Mouse (Mus musculus) myocyte (in vitro differentiated cells): ENCODE results near the gene Prr18. TPM values are rescaled to one million over a fixed set of nuclear protein-coding genes. Genes with fewer than 3 reads are reported as not detected.
"Not testable (repeated sequence)": the region's sequence is repeated elsewhere in the genome, so short reads cannot be mapped to it uniquely, and the experiment has no call there.

Experiments
- H3K27me3 ChIP-seq: one replicate; pipeline ENCODE4 v1.6.1; 2011; ENCODE audit not compliant: control insufficient read depth, insufficient read depth, insufficient read length
- H3K36me3 ChIP-seq: one replicate; pipeline ENCODE4 v1.6.1; 2011; ENCODE audit not compliant: control insufficient read depth, insufficient read depth
- H3K4me2 ChIP-seq: one replicate; pipeline ENCODE4 v1.6.1; 2011; ENCODE audit warnings: low read depth, control low read depth
- H3K4me3 ChIP-seq: one replicate; pipeline ENCODE4 v1.5.1; 2011; ENCODE audit warnings: mild to moderate bottlenecking, control low read depth, moderate library complexity
- H3K79me2 ChIP-seq: one replicate; pipeline ENCODE4 v1.6.1; 2011; ENCODE audit not compliant: control insufficient read depth, insufficient read depth
- H3ac ChIP-seq: one replicate; pipeline ENCODE4 v1.6.1; 2011; ENCODE audit not compliant: control insufficient read depth, insufficient read length
- CEBPB ChIP-seq: IDR thresholded peaks from 2 replicates; pipeline ENCODE4 v1.6.1; 2011; ENCODE audit warnings: mild to moderate bottlenecking, moderate library complexity; ENCODE audit not compliant: poor library complexity, insufficient read depth, severe bottlenecking
- E2F4 ChIP-seq: IDR thresholded peaks from one replicate; pipeline ENCODE4 v1.6.1; 2011; ENCODE audit warnings: mild to moderate bottlenecking, control low read depth, moderate library complexity; ENCODE audit not compliant: insufficient read depth
- MAX ChIP-seq: IDR thresholded peaks from one replicate; pipeline ENCODE4 v1.6.1; 2011; ENCODE audit warnings: low read depth, mild to moderate bottlenecking, control low read depth
- MYOD1 ChIP-seq, 3 experiments: IDR thresholded peaks; one replicate each; pipeline ENCODE4 v1.6.1; 2011; ENCODE audit warnings: control low read depth in 2 of 3, low read depth in 2 of 3, mild to moderate bottlenecking in 2 of 3, moderate library complexity in 1 of 3; ENCODE audit not compliant: insufficient read length in 2 of 3, control insufficient read depth in 1 of 3
- MYOG ChIP-seq, 3 experiments: IDR thresholded peaks; one replicate each; pipeline ENCODE4 v1.6.1; 2011; ENCODE audit warnings: control low read depth in 2 of 3, low read depth in 2 of 3, mild to moderate bottlenecking in 2 of 3; ENCODE audit not compliant: insufficient read length in 2 of 3, control insufficient read depth in 1 of 3, insufficient read depth in 1 of 3
- POLR2A ChIP-seq: IDR thresholded peaks from one replicate; pipeline ENCODE4 v1.6.1; 2011; ENCODE audit warnings: low read depth, mild to moderate bottlenecking, control low read depth, moderate library complexity; ENCODE audit not compliant: insufficient read length
- POLR2AphosphoS2 ChIP-seq: IDR thresholded peaks from one replicate; pipeline ENCODE4 v1.6.1; 2011; ENCODE audit warnings: low read depth, control low read depth; ENCODE audit not compliant: insufficient read length
- REST ChIP-seq: IDR thresholded peaks from one replicate; pipeline ENCODE4 v1.6.1; 2011; ENCODE audit warnings: mild to moderate bottlenecking, control low read depth, moderate library complexity; ENCODE audit not compliant: insufficient read depth, insufficient read length
- SRF ChIP-seq: IDR thresholded peaks from one replicate; pipeline ENCODE4 v1.6.1; 2011; ENCODE audit warnings: low read depth; ENCODE audit not compliant: control insufficient read depth, insufficient read length
- TCF12 ChIP-seq: IDR thresholded peaks from one replicate; pipeline ENCODE4 v1.6.1; 2011; ENCODE audit warnings: mild to moderate bottlenecking, control low read depth; ENCODE audit not compliant: poor library complexity, insufficient read depth, severe bottlenecking
- TCF3 ChIP-seq: IDR thresholded peaks from one replicate; pipeline ENCODE4 v1.6.1; 2011; ENCODE audit warnings: low read depth, control low read depth; ENCODE audit not compliant: insufficient read length
- USF1 ChIP-seq: IDR thresholded peaks from one replicate; pipeline ENCODE4 v1.6.1; 2011; ENCODE audit warnings: low read depth, mild to moderate bottlenecking, control low read depth, moderate library complexity
- polyA plus RNA-seq: library from polyadenylated mRNA; unstranded; fragments of >200 nt; fragmentation: generic; extraction: Trizol; gene quantifications from one replicate; pipeline ENCODE4 v1.2.1, GENCODE M21; 2012; ENCODE audit warnings: missing spikeins

Prr18 gene
- 0.19 TPM for polyA plus RNA-seq

DNA sequence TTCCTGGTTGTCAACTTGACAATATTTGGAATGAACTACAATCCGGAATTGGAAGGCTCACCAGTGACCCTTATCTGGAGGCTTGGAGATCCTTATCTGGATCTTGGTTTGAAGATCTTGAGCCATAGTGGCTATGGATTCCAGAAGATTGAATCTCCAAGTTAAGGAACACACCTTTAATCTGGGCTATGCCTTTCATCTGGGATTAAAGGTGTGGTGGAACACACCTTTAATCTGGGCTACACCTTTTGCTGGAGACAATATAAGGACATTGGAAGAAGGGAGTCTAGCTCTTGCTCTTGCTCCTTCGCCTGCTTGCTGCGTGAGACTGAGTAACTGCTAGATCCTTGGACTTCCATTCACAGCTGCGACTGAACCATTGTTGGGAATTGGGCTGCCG lies at the start of gene Prr18:
Gene Prr18 (plus strand): TSS at position 301 of the 400 bp plus-strand sequence.
- not testable (repeated sequence) for H3K4me2 ChIP-seq, H3K79me2 ChIP-seq, H3K27me3 ChIP-seq, H3K36me3 ChIP-seq, H3K4me3 ChIP-seq, H3ac ChIP-seq

DNA sequence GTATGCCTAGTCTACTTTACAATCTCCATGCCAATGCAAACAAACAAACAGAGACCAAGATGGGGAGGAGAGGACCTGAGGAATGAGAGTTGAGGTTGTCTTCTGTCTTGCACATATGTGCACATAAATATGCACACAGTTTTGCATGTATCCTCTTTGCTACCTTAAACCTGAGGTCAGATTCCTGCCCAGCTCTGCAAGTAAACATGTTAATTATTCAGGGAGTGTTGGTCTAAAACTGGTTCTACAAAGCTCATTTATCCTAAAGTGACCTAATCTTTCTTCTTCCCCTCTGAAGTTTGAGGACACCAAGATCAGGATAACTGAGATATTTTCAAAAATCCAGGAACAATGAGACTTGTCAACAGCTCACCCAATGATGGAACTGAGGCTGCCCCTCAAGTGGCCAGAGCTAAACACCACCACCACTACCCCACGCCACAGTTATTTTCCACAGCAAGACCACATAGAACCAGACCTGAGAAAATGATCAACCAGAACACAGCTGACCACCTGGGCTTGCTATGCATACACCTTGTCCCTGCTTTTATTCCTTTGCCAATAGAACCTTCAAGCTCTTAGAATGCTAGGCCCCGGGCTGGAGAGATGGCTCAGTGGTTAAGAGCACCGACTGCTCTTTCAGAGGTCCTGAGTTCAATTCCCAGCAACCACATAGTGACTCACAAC lies 47.1 kb upstream of the Prr18 start:
- Histone ChIP-seq H3K36me3 (no peaks in the 10 kb centered on the region), H3K4me3 (no peak overlapping the region), H3K79me2 (no peaks in the 10 kb centered on the region), H3K4me2 (no peak overlapping the region), H3K27me3 (no peaks in the 10 kb centered on the region), H3ac (no peak overlapping the region)
- TF ChIP-seq MYOD1 (IDR thresholded peaks at IDR 0.05; ENCODE audit: control insufficient read depth in 1 of 3, insufficient read length in 2 of 3, low read depth in 2 of 3) (no peak), POLR2AphosphoS2 (no peak), TCF12 (no peak), E2F4 (no peak), CEBPB (no peak)

DNA sequence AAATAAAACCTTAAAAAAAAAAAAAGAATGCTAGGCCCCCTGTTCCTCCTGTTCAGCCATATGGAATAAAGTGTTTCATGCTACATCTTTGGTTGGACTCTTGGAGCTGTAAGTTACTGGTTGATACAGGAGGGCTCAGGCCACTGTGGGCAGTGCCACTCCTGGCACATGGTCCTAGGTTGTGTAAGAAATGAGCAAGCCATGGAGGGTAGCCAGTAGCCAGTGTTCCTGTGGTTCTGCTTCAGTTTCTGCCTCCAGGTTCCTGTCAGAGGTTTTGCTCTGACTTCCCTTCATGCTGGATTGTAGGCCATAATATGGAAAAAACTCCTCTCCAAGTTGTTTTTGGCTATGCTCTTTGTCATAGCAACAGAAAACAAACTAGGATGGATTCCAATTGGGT lies 46.5 kb upstream of the Prr18 start:
- TF ChIP-seq SRF = no peak
- no peak for TF ChIP-seq POLR2AphosphoS2
- no peak for TF ChIP-seq E2F4
- TF ChIP-seq CEBPB = no peak
- TF ChIP-seq MYOD1 (IDR thresholded peaks at IDR 0.05; ENCODE audit: control insufficient read depth in 1 of 3, insufficient read length in 2 of 3, low read depth in 2 of 3) = no peak
- no peak for TF ChIP-seq TCF3
- no peak for TF ChIP-seq MYOG (IDR thresholded peaks at IDR 0.05; ENCODE audit: control insufficient read depth in 1 of 3, insufficient read depth in 1 of 3, insufficient read length in 2 of 3, low read depth in 2 of 3)
- TF ChIP-seq USF1 = no peak
- TF ChIP-seq MAX = no peak
- no peak for TF ChIP-seq POLR2A
- H3K36me3 ChIP-seq = no peaks in the 10 kb centered on the region
- no peak overlapping the region for H3ac ChIP-seq
- H3K4me2 ChIP-seq = no peak overlapping the region
- H3K79me2 ChIP-seq = no peaks in the 10 kb centered on the region
- no peaks in the 10 kb centered on the region for H3K27me3 ChIP-seq
- no peak overlapping the region for H3K4me3 ChIP-seq

DNA sequence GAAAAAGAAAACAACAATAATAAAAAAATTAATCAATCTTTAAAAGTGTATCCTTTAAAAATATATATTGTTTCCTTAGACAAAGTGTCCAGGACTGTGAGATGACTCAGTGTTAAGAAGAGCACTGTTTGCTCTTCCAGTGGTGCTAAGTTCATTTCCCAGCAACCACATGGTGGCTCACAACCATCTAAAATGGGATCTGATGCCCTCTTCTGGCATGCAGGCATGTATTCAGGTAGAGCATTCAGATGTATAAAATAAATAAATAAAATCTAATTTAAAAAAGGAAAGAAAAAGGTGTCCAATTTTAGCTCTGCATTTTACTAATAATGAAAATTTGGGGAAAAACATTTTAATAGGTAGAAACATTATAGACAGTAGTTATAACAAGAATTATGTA lies 41.4 kb upstream of the Prr18 start:
- Histone ChIP-seq H3K36me3 (no peaks in the 10 kb centered on the region), H3ac (no peak overlapping the region), H3K4me2 (no peak overlapping the region), H3K4me3 (no peak overlapping the region), H3K27me3 (no peaks in the 10 kb centered on the region), H3K79me2 (no peaks in the 10 kb centered on the region)
- TF ChIP-seq TCF12 (no peak), MAX (no peak), E2F4 (no peak), CEBPB (no peak), POLR2A (no peak), REST (no peak), TCF3 (no peak), SRF (no peak), MYOD1 (IDR thresholded peaks at IDR 0.05; ENCODE audit: control insufficient read depth in 1 of 3, insufficient read length in 2 of 3, low read depth in 2 of 3) (no peak), USF1 (no peak), POLR2AphosphoS2 (no peak), MYOG (IDR thresholded peaks at IDR 0.05; ENCODE audit: control insufficient read depth in 1 of 3, insufficient read depth in 1 of 3, insufficient read length in 2 of 3, low read depth in 2 of 3) (no peak)

DNA sequence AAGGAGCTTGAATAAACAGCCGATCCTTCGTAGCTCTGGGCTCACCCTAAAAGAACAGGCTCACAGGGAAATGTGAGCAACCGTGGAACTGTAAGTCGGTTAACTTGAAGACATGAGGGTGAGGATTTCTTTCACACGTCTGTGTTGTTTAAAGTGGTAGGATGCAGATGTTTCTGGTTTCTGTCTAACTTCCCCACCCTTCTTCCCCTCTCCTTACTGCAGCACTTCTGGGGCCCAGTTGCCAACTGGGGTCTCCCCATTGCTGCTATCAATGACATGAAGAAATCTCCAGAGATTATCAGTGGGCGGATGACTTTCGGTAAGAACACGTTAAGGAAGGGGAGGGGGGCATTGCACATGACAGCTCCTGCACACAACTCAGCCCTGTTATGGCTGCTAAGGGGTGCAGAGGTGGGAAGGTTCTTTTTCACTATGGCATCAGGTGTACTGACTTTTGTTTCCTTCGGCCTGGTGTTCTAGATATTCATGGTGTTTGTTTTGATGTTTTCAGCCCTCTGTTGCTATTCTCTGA lies 40.9 kb upstream of the Prr18 start:
- H3K36me3 ChIP-seq = no peaks in the 10 kb centered on the region
- no peak overlapping the region for H3ac ChIP-seq
- H3K4me3 ChIP-seq = no peak overlapping the region
- TF ChIP-seq REST (no peak), USF1 (no peak), MAX (no peak), E2F4 (no peak), POLR2A (no peak), TCF12 (no peak), TCF3 (no peak), POLR2AphosphoS2 (no peak), CEBPB (no peak), MYOD1 (IDR thresholded peaks at IDR 0.05; ENCODE audit: control insufficient read depth in 1 of 3, insufficient read length in 2 of 3, low read depth in 2 of 3) (no peak), SRF (no peak)
- no peaks in the 10 kb centered on the region for H3K79me2 ChIP-seq
- no peak overlapping the region for H3K4me2 ChIP-seq
- H3K27me3 ChIP-seq = no peaks in the 10 kb centered on the region
